Mouse (Mus musculus) kidney, postnatal 25 days (tissue): Measurements from ENCODE around the gene Gucy2g.
A peak's percentile ranks its signal among the peaks of the same experiment; 100 is the strongest.

Source experiments
- DNase-seq, 2 experiments: peaks; one replicate each; pipeline ENCODE4 v3.0.0; 2021; ENCODE audit warnings: mixed read lengths in 2 of 2

The Gucy2g gene

DNA sequence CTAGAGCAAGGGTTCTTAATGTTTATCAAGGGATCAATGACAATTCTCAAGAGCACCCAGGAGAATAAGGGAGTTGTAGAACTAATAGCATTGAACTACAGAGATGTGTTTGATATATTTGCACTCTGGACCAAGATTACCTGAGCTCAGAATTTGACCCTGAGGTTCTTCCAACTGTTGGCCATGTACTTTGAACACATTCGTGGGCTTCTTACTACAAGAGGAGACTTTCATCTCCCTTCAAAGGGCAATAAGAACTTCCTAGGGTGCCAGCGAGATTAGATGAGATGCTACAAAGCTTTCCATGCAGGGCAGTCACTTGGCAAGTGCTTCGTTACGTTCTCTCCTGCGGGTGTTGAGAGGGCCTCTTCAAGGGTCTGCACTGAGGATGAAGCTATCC, 6.5 kb upstream of the Gucy2g start:
- DNase-seq = no peak

DNA sequence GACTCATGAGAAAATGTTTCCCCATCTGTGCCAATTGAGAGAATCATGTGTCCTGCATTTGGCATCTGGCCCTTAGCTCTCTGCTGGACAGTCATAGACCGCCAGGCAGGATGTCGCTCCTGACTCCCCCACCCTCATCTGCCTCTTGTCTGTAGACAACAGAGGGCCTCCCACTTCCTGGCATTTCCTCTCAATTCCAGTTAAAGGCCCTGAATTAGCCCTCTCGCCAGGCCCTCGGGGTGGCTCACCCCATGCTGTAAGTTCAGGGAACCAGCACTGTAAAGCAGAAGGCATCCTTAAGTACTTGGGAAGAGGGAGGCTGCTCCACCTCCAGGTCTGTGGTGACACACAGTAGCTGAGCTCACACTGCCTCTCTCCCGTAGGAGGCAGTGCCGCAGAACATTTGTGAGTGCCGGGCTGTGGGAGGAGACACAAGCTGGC, 3.8 kb upstream of the Gucy2g start:
- DNase-seq = peak; percentile 78 to 88

DNA sequence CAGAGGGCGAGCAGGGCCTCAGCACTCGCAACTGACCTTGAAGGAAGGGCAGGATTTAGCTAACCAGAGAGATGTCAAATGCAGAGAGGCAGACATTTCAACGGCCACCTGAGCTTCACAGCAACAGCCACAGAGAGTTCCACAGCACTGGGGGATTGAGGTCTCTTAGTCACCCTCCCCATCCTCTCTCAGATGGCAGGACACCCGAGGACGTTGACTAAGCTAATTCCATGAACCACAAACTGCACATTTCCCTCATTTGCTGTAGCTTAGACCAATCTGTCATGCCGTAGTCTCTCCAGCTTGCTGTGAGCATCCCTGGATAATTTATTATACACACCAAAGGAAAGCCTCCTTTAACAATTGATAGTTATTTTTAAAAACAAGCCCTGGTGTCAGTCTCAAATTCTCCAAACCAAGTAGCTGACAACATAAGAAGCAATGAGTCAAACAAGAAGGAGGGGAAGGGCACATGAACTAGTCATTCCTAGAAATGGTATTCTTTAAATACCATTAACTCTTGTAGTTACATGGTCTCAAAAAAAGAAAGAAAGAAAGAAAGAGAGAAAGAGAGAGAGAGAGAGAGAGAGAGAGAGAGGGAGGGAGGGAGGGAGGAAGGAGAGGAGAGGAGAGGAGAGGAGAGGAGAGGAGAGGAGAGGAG, 1.1 kb downstream of the Gucy2g start:
- no peak for DNase-seq

DNA sequence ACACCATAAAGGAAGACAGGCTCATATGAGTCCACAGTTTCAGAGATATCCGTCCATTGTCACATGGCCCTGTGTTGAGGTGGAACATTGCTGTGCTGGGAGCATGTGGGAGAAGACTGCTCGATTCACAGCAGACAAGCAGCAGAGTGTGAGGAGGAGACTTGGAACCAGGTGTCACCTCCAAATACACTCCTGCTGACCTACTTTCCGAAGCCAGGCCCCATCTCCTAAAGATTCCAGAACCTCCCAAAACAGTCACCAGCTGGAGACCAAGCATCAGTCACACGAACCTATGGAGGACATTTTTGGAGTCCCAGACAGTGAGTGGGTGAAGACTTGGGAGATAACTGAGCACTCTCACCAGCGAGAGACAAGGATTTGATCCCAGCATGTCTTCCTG, 4.5 kb downstream of the Gucy2g start:
- DNase-seq = no peak

DNA sequence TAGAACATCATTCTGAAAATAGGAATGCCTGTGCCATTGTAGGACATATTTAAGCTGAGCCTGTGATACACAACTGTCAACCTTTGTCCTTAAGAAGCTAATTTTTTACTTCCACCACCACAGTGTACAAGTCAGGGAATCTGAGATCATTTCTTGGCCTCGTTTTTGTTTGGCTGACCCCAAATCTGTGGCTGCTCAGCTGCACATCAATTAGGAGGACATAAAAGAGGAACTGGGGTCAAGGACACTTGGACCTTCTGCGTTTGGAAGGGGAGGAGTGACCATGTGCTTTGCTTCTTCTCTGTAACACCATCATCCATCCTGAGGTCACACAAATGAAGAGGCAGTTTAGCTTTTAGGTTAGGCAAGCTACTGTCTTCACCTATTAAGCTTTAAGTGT, 5.0 kb downstream of the Gucy2g start:
- DNase-seq = peak; percentile 52 to 63

DNA sequence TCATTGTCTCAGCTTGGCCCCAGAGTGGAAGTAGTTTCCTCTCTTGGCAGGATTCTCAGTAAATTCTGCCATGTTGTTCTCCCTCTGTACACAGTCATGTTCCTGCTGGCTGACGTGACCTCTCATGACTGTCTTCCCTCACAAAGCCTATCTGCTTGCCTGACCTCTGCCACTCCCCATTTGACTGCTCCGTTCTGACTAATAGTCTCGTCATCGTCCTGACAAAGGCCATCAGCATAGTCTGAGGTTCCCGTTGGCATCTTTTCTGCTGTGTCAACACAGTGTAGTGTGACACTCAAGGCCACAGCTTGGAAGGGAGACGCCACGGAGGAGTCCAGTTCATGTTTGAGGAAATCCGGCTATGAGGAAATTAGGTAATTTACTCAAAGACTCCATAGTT, 8.9 kb downstream of the Gucy2g start:
- DNase-seq = peak; percentile 13 to 52

DNA sequence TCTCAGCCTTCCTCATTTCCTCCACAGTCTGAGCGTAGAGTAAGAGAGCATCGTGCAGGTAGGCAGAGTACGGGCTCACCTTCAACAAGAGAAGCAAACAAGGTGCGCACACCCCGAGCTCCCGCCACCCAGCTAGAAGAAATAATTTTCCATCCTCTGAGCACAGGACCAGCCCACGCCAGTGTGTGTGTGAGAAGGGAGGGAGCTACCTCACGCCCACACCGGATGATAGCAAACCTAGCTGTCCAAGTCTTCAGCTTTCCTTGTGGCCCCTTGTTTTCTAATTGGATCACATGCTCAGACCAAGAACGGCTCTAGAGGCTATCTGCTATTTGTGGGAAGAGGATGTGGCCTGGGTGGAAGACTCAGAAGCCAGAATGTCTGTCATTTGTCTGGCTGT, 10.0 kb downstream of the Gucy2g start:
- DNase-seq = no peak

DNA sequence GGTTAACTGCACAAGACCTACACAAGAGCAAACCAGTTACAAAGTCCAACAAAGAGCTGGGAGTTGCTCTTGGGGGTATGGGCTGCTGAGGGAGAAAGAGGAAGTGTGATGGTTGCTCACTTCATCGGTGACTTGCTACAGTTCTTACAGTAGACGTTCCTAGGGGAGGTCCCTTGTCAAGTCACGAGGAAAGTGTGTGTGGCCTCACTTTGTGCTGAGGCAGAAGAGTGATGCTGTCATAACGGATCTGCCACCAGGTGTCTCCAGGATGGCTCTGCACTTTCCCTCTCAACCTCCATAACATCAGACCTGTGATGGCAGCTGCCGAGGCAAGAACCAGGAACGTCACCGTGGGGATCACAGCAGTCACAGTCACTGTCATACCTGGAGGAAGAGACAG, 13.9 kb downstream of the Gucy2g start:
- no peak for DNase-seq

DNA sequence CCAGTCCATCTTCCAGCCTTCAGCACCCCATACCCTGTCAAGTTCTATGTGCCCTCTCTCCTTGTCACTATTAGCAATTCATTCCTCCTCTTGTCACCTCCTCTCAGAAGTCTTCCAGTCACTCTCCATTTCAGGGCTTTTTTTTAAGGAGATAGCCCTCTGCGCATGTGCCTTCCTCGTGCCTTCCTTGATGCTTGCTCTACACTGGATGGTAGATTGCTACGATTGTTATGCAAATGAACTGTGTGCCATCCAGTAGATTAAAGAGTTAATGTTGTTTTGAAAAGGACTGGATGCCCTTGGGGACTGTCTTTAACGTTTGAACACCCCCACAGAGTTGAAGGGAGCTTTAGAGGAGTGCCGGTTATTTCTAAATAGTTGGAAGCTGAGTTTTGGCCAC, 14.4 kb downstream of the Gucy2g start:
- DNase-seq = no peak

DNA sequence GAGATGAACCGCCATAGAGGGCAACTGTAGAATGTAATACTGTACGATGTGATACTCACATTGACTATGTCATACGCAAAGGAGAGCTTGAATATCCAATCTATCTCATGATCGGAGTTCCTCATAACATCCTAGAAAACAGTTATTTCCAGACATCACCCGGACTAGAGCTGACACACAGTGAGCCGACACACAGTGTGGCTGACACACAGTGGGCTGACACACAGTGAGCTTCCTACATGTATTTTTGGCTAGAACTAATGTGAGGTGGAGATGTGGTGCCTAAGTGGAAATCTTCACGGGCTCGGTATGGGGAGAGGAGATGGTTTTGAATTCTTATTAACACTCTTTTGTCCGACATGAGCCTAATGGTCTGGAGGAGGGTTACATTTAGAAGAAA, 18.8 kb downstream of the Gucy2g start:
- no peak for DNase-seq

DNA sequence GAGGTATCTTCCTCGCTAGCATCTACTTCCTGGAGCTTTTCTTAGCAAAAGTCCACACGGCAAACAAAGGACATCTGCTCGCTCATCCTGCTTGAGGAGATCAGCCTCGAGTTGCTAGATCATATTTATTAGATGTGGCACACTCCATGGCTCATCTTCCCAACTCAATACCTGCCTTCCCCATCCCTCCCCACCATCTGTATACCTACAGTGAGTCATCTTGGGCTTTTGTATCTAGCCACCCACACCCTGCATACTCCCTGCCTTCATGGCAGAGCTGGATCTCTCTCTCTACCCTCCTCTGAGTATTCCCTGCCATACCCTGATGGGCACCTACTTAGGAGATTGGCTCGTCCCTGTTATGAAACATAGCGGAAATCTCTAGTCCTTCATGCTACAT, 19.8 kb downstream of the Gucy2g start:
- DNase-seq = no peak

DNA sequence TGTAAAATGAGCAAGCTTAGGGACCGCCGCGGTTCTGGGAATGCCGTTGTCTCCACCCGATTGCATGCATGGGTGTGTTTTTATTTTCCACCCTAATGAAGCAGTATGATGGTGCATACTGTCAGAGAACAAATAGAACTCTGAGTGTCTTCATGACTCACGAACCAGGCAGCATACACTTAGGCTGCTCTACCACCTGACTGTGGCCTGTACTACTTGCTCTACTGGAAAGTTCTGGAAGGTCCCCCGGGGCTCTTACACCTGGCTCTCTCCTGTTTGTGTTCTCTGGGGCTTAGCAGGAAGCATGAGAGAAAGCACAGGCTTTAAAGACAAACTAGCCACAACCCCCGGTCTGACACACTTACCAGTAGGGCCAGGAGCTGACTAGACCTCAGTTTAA, 21.7 kb downstream of the Gucy2g start:
- peak; percentile 42 to 74 for DNase-seq

DNA sequence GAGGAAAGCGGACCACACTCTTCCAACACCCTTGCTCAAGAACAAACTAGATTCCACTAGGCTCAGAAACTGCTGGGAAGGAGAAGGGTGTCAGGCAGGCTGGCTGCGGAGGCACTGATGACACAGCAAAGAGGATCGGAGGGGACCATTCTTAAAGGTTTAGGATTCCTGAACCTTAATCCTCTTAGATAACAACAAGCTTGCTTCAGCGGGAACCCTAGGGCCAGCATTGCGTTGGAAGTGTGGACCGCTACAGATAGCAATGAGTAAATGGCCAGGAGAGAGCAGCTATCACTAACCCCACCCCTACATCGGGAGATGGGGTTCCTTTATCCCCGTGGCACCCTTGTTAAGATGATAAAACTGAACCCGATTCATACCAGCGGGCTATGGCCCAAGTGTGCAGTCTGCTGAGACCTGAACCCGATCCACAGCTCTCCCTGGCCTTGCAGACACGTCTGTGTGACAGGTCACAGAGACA, 22.3 kb downstream of the Gucy2g start:
- no peak for DNase-seq

DNA sequence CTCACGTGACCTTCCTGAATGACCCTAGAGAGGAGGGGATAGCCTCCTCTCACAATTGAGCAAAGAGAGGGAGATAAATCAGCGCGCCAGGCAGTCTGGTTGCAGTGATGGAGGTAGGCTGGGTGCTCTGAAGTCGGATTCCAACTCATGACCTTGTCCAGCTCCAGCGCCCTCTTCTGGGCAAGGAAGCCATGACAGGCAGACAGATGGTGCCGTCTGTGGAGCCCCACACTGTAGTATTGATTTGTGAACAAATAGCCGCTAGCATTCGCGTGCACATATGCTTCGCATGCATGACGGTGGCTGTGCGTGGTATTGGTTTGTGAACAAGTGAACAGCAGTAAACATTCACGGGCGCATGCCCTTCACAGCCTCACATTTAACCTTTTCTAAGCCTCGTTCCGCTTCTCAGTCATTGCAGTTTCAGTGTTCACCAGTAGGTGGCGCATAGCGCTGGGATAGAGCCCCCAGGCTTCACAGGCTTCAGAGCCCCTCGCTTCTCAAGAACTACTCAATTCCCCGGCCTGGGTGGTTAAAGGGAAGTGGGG, 22.8 kb downstream of the Gucy2g start:
- peak; percentile 81 to 91 for DNase-seq

DNA sequence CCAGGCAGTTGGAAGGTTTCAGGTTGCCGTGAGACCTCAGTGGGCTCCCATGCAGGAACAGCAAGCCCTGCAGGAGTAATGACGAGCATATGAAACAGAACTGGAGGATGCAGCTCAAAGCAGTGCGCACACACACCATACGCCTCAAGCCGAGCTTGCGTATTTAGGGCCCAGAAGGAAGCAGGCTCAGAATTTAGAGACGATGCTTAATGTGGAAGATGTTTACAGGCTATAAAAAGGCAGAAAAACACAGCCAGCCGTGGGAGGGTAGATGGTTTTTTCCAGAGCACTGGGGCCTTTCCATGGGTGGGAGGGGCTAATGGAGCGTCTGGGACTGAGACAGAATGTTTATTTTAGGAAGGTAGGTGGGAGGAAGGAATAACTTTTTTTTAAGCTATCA, 23.7 kb downstream of the Gucy2g start:
- DNase-seq = peak in 1 of 2 experiments; percentile 27

DNA sequence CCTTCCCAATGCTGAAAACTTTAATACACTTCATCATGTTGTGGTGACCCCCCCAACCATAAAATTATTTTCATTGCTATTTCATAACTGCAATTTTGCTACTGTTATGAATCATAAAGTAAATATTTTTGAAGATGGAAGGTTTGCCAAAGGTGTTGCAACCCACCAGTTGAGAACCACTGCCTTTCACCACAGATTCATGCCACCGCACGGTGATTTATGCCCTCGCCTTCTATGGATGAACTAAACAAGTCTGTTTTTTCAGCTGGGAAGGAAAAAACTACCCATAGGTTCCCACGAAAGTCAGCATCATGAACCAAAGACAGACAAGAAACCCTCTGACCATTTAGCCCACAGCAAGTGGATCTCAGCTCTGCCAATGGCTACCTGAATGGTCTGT, 24.2 kb downstream of the Gucy2g start:
- no peak for DNase-seq

DNA sequence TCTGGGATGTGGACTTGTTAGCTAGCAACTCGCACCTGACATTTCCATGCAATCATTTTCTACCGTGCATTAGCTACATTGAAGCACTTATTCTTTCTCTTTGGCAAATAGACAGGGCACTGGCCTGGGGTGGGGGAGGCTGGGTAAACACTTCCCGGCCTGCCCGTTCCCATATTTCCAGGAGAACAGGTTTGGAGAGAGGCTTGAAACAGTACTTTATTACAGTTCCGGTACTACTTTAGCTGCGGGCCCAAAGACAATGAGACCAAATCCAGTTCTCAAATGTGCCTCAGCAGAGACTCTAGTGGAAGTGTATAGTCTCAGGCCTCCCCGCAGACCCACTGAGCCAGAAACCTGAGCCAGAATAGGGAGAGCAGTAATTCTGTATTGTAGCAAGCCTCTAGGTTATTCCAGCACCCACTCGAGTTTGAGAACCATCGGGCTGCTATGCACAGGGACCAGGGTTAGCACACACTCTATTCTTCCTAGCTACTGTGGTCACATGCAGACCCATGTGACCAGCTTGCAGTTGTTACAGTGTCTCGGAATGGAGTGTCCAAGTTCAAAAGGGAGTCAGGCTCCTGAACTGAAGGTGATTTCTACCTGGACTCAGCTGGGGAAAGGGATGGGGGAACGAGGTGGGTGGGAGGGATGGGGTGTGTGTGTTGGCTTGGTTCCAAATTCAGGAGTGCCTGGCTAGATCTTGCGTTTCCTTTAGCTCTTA, 27.3 kb downstream of the Gucy2g start:
- DNase-seq = no peak

DNA sequence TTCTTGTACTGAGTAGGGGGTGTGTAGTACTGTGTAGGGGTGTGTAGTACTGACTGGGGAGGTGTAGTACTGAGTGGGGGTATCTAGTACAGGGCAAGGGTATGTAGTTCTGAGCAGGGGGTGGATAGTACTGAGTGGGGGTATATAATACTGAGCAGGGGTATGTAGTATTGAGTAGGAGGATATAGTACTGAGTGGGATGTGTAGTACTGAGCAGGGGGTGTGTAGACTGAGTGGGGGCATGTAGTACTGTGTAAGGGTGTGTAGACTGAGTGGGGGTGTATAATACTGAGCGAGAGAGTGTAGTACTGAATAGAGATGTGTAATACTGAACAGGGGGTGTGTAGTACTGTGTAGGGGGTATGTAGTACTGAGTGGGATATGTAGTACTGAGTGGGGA, 29.3 kb downstream of the Gucy2g start:
- DNase-seq = no peak

DNA sequence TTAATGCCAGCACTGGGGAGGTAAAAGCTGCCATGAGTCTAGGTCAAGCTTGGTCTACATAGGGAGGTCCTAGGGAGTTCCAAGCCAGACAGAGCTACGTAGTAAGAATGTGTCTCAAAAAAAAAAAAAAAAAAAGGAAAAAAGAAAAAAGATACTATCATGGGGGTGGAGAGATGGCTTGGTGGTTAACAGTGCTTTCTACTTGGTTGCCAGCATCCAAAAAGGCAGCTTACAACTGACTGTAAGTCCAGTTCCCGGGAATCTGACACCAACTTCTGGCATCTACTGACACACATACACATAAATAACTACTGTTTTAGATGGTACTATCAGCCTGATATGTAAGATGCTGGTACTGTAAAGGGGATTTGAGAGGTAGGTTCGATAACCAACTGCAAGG, 32.0 kb downstream of the Gucy2g start:
- DNase-seq = no peak

DNA sequence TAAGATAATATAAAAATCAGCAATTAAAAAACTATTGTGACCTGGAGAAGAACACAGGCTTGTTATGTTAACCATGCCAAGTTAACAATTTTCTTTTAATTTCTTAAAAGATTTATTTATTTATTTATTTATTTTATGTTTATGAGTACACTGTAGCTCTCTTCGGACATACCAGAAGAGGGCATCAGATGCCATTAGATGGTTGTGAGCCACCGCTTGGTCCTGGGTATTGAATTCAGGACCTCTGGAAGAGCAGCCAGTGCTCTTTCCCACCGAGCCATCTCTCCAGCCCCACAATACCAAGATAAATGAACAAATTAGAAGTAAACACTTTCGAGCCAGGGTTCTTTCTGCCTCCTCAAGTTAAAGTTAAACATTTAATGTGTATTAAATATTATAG, 32.4 kb downstream of the Gucy2g start:
- no peak for DNase-seq

DNA sequence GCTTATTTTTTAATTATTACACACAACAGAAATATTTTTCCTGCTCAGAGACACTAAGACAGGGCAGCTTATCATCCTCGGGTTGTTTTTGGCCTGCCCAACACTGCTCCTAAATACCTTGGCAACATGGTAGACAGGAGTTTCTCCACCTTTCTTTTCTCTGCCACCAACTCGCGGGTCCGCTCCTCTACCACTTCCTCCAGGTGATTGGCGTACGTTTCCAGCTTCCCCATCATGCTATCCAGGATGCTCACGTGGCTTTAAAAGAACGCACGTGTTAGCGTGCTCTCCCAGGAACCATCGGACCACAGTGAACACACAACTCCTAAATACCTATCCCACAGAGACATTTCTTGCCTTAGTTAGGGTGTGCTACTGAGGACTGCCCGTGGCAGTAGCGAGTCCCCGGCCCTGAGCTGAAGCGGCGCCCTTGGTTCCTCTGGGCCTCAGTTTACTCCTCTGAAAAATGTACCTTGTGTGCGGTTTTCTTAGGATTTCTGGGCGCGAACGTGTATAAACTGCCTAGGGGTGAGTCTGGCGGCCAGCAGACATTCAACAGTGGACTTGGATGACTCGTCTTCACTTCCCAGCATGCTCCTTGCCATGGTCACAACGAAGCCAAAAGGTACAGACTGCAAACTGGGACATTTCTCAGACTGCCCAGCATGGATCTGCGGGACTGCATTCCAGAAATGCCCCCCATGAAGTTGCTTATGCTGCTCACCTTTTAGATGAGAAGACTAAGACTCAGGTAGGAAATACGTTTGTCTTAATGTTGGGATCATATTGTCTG, 33.1 kb downstream of the Gucy2g start:
- DNase-seq = no peak

DNA sequence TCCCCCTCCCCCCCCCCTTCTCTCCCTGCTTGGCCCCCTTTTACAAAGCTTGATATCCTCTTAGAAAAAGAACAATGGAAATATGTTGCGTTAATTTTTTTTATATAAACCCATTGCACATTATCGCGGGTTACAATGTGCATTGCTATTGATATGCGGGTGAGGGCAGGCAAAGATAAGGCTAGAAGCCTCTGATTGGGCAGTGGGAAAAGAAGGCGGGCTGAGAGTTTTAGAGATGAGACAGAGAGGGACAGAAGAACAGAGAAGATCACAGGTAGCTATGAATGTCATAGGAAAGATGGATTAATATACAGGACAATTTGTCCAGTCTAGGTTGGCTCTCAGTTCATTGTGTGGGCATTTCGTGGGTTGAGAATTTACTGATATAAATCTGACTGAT, 33.8 kb downstream of the Gucy2g start:
- DNase-seq = no peak

DNA sequence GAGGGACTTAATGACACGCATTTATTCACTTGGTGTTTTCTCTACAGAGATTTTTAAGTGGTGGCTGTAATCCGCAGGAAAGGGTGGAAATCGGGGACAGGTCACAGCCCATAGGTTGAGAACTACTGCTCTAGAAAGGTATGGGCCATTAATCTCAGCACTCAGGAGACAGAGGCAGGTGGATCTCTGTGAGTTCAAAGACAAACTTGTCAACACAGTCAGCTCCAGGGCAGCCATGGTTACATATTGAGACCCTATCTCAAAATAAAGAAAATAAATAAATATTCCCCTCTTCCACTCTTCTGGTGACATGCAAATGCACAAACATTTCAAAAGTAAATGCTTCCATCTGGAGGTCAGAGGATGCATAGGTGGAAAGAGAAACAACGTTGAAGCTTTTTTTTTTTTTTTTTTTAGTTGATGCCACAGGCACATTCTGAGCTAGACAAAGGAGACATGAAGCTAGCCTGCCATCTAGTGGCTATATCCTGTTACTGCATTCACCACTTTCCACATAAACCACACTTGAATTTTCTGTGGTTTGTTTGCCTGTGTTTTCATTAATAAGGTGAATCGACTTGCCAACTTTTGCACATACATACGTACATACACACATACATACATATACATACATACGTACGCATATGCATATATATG, 34.4 kb downstream of the Gucy2g start:
- DNase-seq = peak in 1 of 2 experiments; percentile 73
